Mouse (Mus musculus) stomach, postnatal 0 days (tissue): ENCODE results near the gene Fbxo31.

ENCODE experiments used
- CTCF ChIP-seq: IDR thresholded peaks from 2 replicates; pipeline ENCODE4 v1.5.1; 2016; ENCODE audit warnings: antibody characterized with exemption, low read depth, mild to moderate bottlenecking, moderate library complexity
- EP300 ChIP-seq: optimal IDR thresholded peaks from 2 replicates; pipeline ENCODE3; 2016; ENCODE audit warnings: antibody characterized with exemption

DNA sequence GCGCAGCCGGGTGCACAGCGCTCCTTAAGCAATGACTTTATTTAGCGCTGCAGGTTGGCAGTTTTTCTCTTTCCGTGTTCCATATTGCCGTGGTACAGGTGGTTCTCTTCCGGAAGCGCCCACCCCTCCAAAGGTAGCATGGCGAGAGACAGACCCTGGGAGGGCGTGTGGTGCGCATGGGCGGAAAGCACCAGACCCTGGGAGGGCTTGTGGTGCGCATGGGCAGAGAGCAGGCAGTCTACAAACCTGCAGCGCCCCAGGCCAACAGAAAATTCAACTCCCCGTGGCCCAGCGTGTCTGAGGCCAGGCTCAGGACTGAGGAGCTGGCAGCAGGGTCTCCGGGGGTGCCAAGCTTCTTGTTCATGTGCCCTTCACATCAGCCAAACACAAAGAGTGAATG, 7.8 kb downstream of the Fbxo31 start:
- no peak for TF ChIP-seq CTCF
- TF ChIP-seq EP300: no peak
